Mouse (Mus musculus): ENCODE data around the gene Plp2.

DNA sequence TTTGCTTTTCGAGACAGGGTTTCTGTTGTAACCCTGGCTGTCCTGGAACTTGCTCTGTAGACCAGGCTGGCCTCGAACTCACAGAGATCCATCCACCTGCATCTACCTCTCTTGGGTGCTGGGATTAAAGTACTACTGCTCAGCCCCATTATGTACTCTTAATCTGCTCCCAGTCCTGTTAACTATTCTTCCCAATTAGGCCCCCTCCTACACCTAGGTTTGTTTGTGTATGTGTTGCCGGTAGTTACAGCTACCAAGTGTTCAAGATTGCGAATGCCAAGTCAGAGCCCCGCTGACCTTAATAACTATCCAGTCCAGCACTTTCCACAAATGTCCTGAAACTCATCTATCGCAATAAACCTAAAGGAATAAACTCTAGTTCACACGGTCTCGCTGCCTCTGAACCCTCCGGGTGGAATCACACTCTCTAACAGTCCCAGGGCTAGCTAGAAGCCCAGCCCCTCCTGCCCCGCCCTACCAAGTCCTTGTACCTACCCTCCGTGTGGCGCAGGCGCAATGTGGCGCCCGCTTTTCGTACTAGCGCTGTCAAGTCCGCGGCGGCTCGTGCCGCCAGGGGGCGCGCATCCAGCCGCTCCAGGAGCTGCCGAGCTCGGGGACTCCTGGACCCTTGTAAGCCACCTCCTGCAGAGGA, 8.3 kb upstream of the Plp2 start:
- TF ChIP-seq MYOG (IDR thresholded peaks at IDR 0.05; ENCODE audit: control insufficient read depth in 1 of 3, insufficient read depth in 1 of 3, insufficient read length in 2 of 3, low read depth in 2 of 3) = no peak
- no peak for TF ChIP-seq USF1 (IDR thresholded peaks at IDR 0.05; ENCODE audit: low read depth)
- TF ChIP-seq MYOD1 (IDR thresholded peaks at IDR 0.05; ENCODE audit: control insufficient read depth in 1 of 3, insufficient read length in 2 of 3, low read depth in 2 of 3) = no peak
- no peak for TF ChIP-seq POLR2A (IDR thresholded peaks at IDR 0.05; ENCODE audit: insufficient read length, low read depth)
- no peak for TF ChIP-seq CEBPB (IDR thresholded peaks at IDR 0.05; ENCODE audit: insufficient read depth, poor library complexity, severe bottlenecking)
- no peak for TF ChIP-seq MAX (IDR thresholded peaks at IDR 0.05; ENCODE audit: low read depth)
- TF ChIP-seq TCF12 (IDR thresholded peaks at IDR 0.05; ENCODE audit: insufficient read depth, poor library complexity, severe bottlenecking) = no peak
- TF ChIP-seq REST (IDR thresholded peaks at IDR 0.05; ENCODE audit: insufficient read depth, insufficient read length) = no peak
- TF ChIP-seq POLR2AphosphoS2 (IDR thresholded peaks at IDR 0.05; ENCODE audit: insufficient read length, low read depth) = peak; percentile 57
- no peak for TF ChIP-seq E2F4 (IDR thresholded peaks at IDR 0.05; ENCODE audit: insufficient read depth)
- TF ChIP-seq SRF (IDR thresholded peaks at IDR 0.05; ENCODE audit: control insufficient read depth, insufficient read length, low read depth) = no peak
